Mouse (Mus musculus) gastrocnemius, adult 18-20 months (tissue): ENCODE data around the gene Cul1. TPM values are rescaled to one million over a fixed set of nuclear protein-coding genes. Genes with fewer than 3 reads are reported as not detected.

Experiments
- total RNA-seq, 2 experiments: library from RNA; stranded (reverse); gene quantifications; 2 replicates each; pipeline ENCODE4 v1.2.3; 2021

The Cul1 gene
- total RNA-seq, 2 experiments from 2014 or later, result 66.2 to 70.8 TPM

Other genes with a start within 250 kb of the Cul1 start
- 1 to 10 TPM; 5.7 to 6.4 TPM for gene Ezh2, start 141.9 kb downstream of the Cul1 start, total RNA-seq